Mouse (Mus musculus) CD4-positive, CD25-positive, alpha-beta regulatory T cell, adult 4 months (primary cell): ENCODE data around the gene Gm8247. TPM values are rescaled to one million over a fixed set of nuclear protein-coding genes. Genes with fewer than 3 reads are reported as not detected.
"Not testable (repeated sequence)": the region's sequence is repeated elsewhere in the genome, so short reads cannot be mapped to it uniquely, and the experiment has no call there.

Experiments used
- ATAC-seq: one replicate; pipeline ENCODE4 v1.8.0; 2017
- polyA plus RNA-seq, 2 experiments: library from polyadenylated mRNA; unstranded; fragments of 100-300 nt; shearing (Covaris generic); gene quantifications; one replicate each; pipeline ENCODE4 v1.2.1; 2017

The Gm8247 gene
- not detected for polyA plus RNA-seq

DNA sequence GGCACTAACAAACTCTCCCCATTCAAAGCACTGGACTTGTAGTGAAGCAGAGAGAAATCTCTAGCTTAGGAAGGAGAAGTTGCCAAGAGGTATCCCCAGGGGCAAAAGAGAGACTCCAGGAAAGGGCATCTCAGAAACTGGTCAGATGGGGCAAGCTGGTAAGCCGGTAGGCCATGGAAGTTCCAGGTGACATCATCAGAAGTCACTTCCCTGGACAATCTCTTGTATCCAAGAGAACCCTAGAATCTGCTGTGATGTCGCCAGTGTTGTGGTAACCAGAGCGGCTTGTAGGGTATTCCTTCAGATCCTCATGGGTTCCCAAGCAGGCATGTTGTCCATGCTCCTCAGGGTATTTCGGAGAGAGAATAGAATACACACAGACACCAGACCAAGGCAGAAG, at the start of gene Gm8247:
Gm8247 (plus strand) TSS at position 301 of the 400 bp plus-strand sequence.
- ATAC-seq: not testable (repeated sequence)

DNA sequence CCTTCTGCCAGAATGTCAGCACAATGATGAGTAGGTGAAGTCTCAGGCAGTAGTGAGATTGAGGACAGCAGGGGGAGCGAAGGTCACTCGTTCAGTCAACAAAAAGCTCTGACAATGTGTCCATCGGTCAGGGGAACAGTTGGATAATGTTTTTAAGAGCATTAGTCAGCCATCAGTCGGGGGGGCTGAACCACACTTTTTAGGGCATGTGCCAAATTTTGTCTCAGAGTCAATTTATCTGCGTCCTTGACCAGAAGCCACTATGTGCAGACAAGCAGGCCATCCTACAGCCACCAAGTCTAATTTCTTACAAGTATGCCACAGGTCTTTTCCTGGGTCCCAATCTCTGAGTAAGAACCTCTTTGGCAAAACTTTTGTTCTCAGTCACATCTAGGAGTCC, 35.0 kb upstream of the Gm8247 start:
- not testable (repeated sequence) for ATAC-seq

DNA sequence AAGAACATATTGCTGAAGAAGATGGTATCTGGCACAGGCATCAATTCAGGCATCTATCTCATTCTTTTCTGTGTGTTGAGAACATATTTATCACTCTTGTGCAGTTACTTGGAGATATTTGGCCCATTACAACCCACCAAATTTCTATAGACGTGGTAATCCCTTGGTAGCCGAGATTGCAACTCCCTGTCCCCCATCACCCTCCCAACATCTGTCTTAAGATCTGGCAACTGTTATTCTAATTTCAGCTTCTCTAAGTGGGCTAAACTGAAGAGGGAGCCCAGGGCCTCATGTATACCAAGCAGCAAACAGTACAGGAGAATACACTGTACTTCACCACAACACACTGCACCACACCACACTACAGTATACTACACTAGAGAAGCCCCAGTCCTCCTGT, 8.8 kb downstream of the Gm8247 start:
- not testable (repeated sequence) for ATAC-seq

DNA sequence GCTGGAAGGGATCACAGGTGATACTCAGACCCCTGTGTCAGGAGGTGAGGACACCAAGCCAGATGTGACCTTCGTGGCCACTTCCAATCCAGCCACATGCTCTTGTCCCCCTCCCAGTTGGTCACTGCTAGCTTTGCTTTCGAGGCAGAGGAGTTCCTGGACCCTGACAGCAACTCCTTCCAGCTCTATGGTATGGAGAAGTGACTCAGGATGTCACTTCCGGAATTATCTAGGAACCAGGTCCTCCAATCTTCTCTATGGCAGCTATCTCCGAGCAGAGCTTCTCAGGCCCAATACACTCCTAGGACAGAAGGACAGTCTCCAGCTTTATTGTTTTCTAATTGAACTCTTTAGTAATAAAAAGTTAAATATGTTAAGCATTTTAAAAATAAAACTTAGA, 44.8 kb downstream of the Gm8247 start, which contains the start of gene Gm5624:
Gm5624 (minus strand) TSS at position 202 of the 400 bp plus-strand sequence.
- ATAC-seq: not testable (repeated sequence)

Other genes with a start within 250 kb of the Gm8247 start
- not detected for gene Gm5930, start 244.6 kb upstream of the Gm8247 start, polyA plus RNA-seq
- gene Gm8229, start 217.8 kb upstream of the Gm8247 start, polyA plus RNA-seq: not detected
- not detected for gene Gm3371, start 172.5 kb upstream of the Gm8247 start, polyA plus RNA-seq
- gene Gm8232, start 149.5 kb upstream of the Gm8247 start, polyA plus RNA-seq: not detected
- not detected for gene BC061237, start 90.7 kb upstream of the Gm8247 start, polyA plus RNA-seq
- gene Gm17093, start 64.9 kb upstream of the Gm8247 start, polyA plus RNA-seq: not detected
- not detected for gene Gm5624, start 44.8 kb downstream of the Gm8247 start, polyA plus RNA-seq
- gene Gm8257, start 123.3 kb downstream of the Gm8247 start, polyA plus RNA-seq: not detected
- gene Gm8267, start 167.2 kb downstream of the Gm8247 start, polyA plus RNA-seq: not detected